Mouse (Mus musculus) B cell, adult 2 months (primary cell): Measurements from ENCODE around the gene Il23r.

Experiments
- DNase-seq, 2 experiments: peaks; one replicate each; pipeline ENCODE4 v3.0.0; 2022

The Il23r gene

GRCm38 (mm10) chr6:67431808-67432207, 59.8 kb downstream of the Il23r start:
- no peak for DNase-seq

GRCm38 (mm10) chr6:67421761-67422160, 69.9 kb downstream of the Il23r start:
- no peak for DNase-seq

DNA sequence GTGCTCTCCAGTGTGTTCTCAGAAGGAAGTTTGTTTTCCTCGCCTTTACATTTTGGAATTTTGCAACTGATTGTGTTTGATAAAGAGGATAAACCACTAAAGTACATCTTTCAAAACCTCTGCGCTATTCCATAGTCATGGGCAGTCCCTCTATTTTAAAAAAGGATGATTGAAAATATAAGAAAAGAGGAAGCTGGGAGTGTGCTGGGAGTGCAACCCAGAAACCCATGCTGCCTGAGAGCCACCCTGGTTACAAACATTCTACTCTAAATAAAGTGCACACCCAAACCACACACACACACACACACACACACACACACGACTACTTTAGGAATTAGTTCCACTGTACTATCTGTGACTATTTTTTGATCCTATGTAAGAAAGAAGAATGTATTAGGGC, 75.1 kb downstream of the Il23r start:
- no peak for DNase-seq

DNA sequence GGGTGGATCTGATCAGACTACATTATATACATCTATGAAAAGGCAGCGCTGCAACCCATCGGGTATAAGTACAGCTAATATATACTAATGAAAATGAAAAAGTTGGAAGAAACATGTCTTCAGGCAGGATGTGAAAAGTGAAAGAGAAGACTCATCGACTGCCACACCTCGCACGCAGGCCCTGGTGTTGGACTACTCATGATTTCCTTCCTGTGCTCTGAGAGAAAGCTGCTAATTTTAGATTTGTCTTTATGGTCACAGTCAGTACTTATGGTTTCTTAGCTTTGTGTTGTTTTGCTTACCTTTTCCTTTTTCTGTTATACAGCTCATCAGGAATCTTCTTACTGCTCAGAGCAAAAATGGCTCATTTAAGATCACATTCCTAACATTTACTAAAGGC, 76.4 kb downstream of the Il23r start:
- no peak for DNase-seq

DNA sequence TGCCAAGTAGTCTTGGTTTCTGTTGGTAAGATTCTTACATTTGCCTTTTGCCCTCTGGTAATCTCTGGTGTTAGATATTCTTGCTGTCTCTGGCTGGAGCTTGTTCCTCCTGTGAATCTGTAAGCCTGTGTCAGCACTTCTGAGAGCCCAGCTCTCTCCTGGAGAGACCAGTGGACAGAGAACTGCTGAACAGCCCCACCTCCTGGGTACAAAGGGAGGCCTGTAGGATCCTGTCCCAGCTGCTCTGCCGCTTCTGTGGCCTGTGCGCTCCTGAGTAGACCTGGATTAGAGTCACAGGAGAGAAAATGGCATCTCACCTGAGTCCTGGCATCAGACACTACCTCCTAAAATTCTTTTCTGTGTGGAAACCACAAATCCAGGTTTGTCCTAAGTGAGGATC, 78.3 kb downstream of the Il23r start:
- DNase-seq: no peak

GRCm38 (mm10) chr6:67405281-67405682, 86.4 kb downstream of the Il23r start:
- no peak for DNase-seq

- no peak for DNase-seq
Measured at GRCm38 (mm10) chr6:67399551-67399950, 92.1 kb downstream of the Il23r start.

- DNase-seq: peak; percentile 22 to 33
Measured at GRCm38 (mm10) chr6:67375982-67376391, 115.7 kb downstream of the Il23r start, which contains the start of gene Il12rb2. Gene Il12rb2, minus strand, starts transcription at chr6:67376188.
